Mouse (Mus musculus): Measurements from ENCODE around the gene Plxnb1.
"Not testable (repeated sequence)": the region's sequence is repeated elsewhere in the genome, so short reads cannot be mapped to it uniquely, and the experiment has no call there.

Plxnb1 gene

GRCm38 (mm10) chr9:109103250-109103649 lies 8.1 kb downstream of the Plxnb1 start:
- DNase-seq = no peak

- DNase-seq = no peak
Observed at GRCm38 (mm10) chr9:109104083-109104482, 8.9 kb downstream of the Plxnb1 start.

GRCm38 (mm10) chr9:109105011-109105410 lies 9.8 kb downstream of the Plxnb1 start:
- peak; percentile 43 for DNase-seq

GRCm38 (mm10) chr9:109105648-109106047 lies 10.5 kb downstream of the Plxnb1 start:
- DNase-seq = no peak

GRCm38 (mm10) chr9:109107341-109107740 lies 12.2 kb downstream of the Plxnb1 start:
- DNase-seq = no peak

- no peak for DNase-seq
Observed at GRCm38 (mm10) chr9:109110240-109110639, 15.1 kb downstream of the Plxnb1 start.

- DNase-seq = no peak
Observed at GRCm38 (mm10) chr9:109111101-109111500, 15.9 kb downstream of the Plxnb1 start.

- DNase-seq = no peak
Observed at GRCm38 (mm10) chr9:109111591-109111990, 16.4 kb downstream of the Plxnb1 start.

- DNase-seq = no peak
Observed at GRCm38 (mm10) chr9:109113331-109113730, 18.1 kb downstream of the Plxnb1 start.

- DNase-seq = no peak
Observed at GRCm38 (mm10) chr9:109114276-109114675, 19.1 kb downstream of the Plxnb1 start.

GRCm38 (mm10) chr9:109114871-109115270 lies 19.7 kb downstream of the Plxnb1 start:
- DNase-seq = no peak

- DNase-seq = no peak
Observed at GRCm38 (mm10) chr9:109116205-109116604, 21.0 kb downstream of the Plxnb1 start.

GRCm38 (mm10) chr9:109118106-109118505 lies 22.9 kb downstream of the Plxnb1 start:
- DNase-seq = peak; percentile 36

- DNase-seq = peak; percentile 0
Observed at GRCm38 (mm10) chr9:109119571-109119970, 24.4 kb downstream of the Plxnb1 start.

- peak; percentile 0 for DNase-seq
Observed at GRCm38 (mm10) chr9:109120956-109121355, 25.8 kb downstream of the Plxnb1 start.

- DNase-seq = peak; percentile 45
Observed at GRCm38 (mm10) chr9:109122553-109123085, 27.4 kb downstream of the Plxnb1 start.

GRCm38 (mm10) chr9:109123266-109123665 lies 28.1 kb downstream of the Plxnb1 start:
- peak; percentile 20 for DNase-seq

- peak; percentile 0 for DNase-seq
Observed at GRCm38 (mm10) chr9:109124164-109124563, 29.0 kb downstream of the Plxnb1 start.

- DNase-seq = no peak
Observed at GRCm38 (mm10) chr9:109125043-109125442, 29.9 kb downstream of the Plxnb1 start.

GRCm38 (mm10) chr9:109125481-109125880 lies 30.3 kb downstream of the Plxnb1 start:
- peak; percentile 0 for DNase-seq

GRCm38 (mm10) chr9:109127076-109127475 lies 31.9 kb downstream of the Plxnb1 start:
- DNase-seq = peak; percentile 43

GRCm38 (mm10) chr9:109128211-109128610 lies 33.0 kb downstream of the Plxnb1 start:
- DNase-seq = peak; percentile 34

- no peak for DNase-seq
Observed at GRCm38 (mm10) chr9:109130076-109130475, 34.9 kb downstream of the Plxnb1 start.

GRCm38 (mm10) chr9:109140414-109140813 lies 45.2 kb downstream of the Plxnb1 start:
- DNase-seq = not testable (repeated sequence)

- no peak for DNase-seq
Observed at GRCm38 (mm10) chr9:109161941-109162340, 66.8 kb downstream of the Plxnb1 start, which contains the start of gene Fbxw21. Gene Fbxw21 (minus strand): TSS chr9:109162041.

All from kidney, postnatal 14 days (tissue).